Mouse (Mus musculus): ENCODE data around the gene E130308A19Rik.

Gene E130308A19Rik

GRCm38 (mm10) chr4:59640720-59641119 lies 14.7 kb downstream of the E130308A19Rik start:
- no peak for DNase-seq

DNA sequence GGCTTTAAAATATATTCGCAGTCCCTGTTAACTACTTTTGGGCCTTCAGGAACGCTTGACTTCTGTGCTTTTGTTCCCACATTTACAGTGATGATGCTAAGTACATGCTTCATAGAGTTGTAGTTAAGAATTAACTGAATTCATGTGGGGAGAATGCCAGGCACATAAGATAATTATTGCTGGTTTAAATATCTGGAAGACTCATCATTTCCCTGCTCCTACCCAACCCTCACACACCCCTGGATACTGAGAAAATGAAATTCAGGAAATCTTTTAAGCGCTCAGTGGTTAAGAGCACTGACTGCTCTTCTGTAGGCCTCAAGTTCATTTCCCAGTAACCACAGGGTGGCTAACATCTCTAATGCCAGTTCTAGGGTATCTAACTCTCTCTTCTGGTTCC lies 16.0 kb downstream of the E130308A19Rik start:
- no peak for DNase-seq

- DNase-seq: no peak
These were observed 16.6 kb downstream of the E130308A19Rik start for GRCm38 (mm10) chr4:59642657-59643056.

- no peak for DNase-seq
These were observed 18.4 kb downstream of the E130308A19Rik start for GRCm38 (mm10) chr4:59644431-59644830.

DNA sequence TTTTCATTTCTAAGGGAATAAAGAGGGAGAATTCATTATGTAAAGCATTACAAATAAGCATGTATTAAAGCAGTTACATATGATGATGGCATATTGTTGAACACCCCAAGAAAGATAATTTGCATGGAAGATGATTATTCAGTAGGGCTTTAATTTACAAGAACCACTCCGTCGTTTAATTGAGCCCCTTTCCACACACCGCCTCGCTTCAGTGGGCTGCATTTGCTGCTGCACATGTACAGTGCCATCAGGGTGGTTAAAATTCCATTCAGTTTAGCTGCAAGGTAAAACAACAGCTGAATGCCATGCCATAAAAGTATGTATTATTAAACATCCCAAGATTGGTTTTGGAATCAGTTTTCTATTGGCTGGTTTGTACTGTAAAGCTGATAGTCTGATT lies 19.0 kb downstream of the E130308A19Rik start:
- DNase-seq: no peak

- DNase-seq: no peak
These were observed 19.6 kb downstream of the E130308A19Rik start for GRCm38 (mm10) chr4:59645610-59646009.

DNA sequence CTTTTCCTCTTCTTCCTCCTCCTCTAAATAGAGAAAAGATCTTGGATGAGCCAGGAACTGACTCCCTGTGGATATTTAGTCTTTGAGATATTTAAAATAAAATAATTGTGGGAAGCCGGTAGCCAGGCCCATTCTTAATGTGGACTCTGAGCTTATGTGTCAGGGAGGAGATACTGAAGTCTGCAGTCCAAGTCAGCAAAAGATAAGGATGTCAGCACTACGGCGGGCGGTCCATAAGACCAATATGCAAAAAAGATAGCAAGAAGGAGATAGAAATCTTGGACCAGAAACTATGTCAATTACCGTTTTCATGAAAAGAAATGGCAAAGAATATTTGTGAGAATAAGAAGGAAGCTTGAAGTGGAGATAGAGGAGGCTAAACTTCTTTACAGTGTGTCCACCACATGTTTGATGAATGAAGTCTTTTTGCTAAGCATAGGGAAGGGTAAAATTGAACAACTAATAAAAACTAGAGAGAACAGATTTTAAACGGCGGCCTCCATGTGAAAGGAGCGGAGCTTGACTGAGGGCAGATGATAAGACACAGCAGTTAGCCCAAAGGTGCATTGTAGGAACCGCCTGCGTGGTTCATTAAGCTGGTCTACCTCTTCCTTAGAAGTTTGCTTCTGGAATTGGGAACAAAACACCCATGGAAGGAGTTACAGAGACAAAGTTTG lies 20.1 kb downstream of the E130308A19Rik start:
- DNase-seq: no peak

GRCm38 (mm10) chr4:59649119-59649518 lies 23.1 kb downstream of the E130308A19Rik start:
- no peak for DNase-seq

DNA sequence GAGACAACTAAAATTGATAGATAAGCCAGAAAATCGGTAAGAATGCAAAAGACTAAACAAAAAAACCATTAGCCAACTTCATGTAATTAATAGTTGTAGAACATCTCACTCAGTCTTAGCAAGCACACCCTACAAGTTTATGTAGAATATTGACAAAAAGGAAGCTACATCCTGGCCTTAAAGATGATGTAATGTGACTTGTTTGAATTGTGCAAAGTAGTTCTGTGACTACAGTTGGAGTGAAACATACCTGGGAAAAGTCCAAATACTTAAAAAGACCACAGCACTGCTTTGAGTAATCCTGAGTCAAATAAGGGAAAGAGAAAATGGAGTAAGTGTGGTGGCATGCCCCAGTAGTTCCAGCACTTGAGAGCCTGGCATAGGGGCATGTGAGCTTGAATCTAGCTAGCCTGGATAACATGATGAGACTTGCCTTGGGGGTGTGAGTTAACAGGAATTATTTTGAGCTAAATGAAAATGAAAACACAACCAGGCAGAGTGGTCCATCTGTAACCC lies 26.2 kb downstream of the E130308A19Rik start:
- no peak for DNase-seq

DNA sequence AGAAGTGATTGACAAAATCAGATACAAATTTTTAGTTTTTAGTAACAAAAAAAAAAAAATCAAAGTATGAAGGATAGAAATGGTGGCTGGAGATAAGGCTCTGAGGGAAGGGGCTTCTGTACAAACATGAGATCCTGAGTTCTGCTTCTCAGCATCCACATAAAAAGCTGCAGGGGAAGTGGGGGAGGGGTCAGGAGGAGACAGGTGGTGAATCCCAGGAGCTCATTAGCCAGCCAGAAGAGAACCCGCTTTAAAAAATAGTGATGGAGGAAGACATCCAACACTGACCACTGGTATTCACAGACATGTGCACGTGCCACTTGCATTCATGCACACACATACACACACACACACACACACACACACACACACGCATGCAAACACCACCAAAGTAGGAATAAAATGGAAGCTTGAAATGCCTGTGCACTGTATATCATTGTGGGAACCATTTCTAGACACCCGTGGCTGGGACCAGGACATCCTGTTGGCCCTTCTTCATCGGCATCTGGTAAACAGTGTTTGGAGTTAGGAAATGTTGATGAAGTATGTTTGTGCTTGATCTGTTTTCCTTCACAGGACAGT lies 30.1 kb downstream of the E130308A19Rik start:
- no peak for DNase-seq

DNA sequence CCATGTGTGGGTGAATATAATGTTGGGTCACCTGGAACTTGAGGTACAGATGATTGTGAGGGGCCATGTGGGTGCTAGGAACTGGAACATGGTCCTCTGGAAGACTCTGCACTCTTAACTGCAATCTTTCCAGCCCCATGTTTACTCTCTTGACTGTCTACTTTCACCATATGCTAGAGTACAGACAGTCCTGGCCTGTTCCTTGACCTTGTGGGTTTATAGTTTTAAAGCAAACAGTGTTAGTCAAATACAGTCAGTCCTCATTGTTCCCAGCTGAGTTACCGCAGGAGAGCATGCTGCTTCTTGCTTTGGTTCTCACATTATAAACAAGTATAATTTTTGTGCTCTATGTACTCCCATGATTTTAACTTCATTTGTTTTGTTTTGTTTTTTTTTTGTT lies 36.2 kb downstream of the E130308A19Rik start:
- no peak for DNase-seq

DNA sequence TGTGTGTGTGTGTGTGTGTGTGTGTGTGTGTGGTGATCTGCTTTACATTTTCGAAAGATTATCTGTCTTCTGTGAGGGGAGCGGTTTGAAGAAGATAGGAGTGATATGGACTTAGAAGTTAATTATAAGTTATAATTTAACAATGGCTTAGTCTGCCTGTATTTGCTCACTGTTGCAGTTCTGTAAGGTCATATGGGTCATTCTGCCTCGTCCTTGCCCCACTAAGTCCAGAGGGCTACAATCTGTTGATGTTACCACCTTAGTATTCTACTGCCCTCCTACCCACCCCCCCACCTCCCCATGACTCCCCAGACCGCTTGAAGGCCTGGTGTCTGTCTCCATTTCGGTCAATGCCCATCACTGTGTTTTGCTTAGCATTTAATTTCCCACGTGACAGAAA lies 37.4 kb downstream of the E130308A19Rik start:
- DNase-seq: no peak

GRCm38 (mm10) chr4:59666550-59667317 lies 40.7 kb downstream of the E130308A19Rik start:
- DNase-seq: peak; percentile 7

DNA sequence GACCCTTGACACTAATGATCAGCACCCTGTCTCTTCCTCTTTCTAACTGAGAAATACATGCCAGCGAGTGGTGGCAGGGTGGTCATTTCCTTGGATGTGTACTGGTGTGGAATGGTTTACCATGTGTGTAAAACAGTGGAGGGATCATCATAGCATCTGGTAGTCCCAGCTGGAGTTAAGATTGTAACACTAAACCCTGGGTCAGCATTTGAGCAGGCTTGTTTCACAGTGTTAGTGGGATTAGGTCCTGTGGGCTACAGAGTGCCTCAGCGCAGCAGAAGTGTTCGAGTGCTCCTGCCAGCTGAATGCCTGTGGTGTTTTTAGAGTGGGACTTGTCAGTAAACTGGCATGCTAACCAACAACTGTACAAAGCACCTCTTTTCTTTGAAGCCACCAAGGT lies 42.0 kb downstream of the E130308A19Rik start:
- no peak for DNase-seq

GRCm38 (mm10) chr4:59669131-59669530 lies 43.1 kb downstream of the E130308A19Rik start:
- DNase-seq: no peak

GRCm38 (mm10) chr4:59670015-59670414 lies 44.0 kb downstream of the E130308A19Rik start:
- no peak for DNase-seq

GRCm38 (mm10) chr4:59673423-59674117 lies 47.6 kb downstream of the E130308A19Rik start:
- DNase-seq: no peak

- DNase-seq: no peak
These were observed 49.1 kb downstream of the E130308A19Rik start for GRCm38 (mm10) chr4:59674929-59675679.

DNA sequence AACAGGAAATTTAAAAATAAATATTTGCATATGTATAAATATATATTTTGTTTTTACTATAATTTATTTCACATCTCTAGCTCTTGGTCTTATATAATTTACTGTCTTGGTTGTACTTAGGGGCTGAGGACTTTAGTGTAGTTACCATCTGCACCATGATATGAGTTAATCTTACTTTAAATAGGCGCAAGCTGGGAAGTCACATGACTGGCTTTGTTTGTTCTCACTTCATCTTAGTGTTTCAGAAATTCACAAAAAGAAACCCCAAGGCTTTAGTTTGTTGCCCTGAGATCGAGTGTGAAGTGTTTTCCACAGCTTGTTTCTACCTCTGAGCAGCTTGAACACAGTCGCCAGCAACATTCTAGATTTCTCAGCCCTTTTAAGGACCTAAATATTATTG lies 49.7 kb downstream of the E130308A19Rik start:
- no peak for DNase-seq

GRCm38 (mm10) chr4:59681383-59681782 lies 55.4 kb downstream of the E130308A19Rik start:
- DNase-seq: no peak

- no peak for DNase-seq
These were observed 56.5 kb downstream of the E130308A19Rik start for GRCm38 (mm10) chr4:59682491-59682890.

- no peak for DNase-seq
These were observed 56.9 kb downstream of the E130308A19Rik start for GRCm38 (mm10) chr4:59682950-59683349.

Data from right cerebral cortex, adult 18-20 months (tissue).